Mouse (Mus musculus): Measurements from ENCODE around the gene Zfand3.

The Zfand3 gene

DNA sequence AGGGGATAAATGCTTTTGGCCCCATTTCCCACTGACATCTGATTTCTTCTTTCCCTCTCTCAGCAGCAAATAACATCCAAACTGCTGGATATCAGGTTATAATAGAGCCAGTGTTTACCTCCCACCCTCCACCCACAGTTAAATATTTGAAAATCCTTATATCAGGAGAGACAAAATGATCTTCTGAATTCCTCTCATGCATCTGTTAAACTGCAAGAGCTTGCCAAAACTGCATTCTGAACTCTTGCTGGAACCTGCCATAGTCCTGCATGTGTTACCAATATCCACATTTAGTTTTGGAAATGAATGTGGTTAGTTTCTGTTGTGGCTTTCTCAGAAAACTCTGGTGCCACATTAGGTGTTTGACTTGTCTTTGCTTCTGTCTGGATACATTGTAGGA, 97.3 kb downstream of the Zfand3 start:
- DNase-seq (ENCODE audit: extremely low read depth, low read depth), result no peak

DNA sequence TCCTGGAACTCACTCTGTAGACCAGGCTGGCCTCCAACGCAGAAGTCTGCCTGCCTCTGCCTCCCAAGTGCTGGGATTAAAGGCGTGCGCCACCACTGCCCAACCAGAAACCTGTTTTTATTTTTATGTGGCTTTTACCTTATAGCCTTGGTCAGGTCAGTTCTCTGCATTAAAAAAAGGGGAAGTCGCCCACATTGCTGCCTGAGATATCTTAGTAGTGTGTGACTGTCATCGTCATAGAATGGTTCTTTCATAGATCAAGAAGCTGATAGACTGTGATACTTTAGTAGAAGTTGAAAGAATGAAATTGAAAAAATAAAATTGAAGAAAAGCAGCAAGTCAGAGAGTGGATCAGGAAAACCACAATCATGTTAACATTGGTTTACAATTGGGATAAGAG, 98.5 kb downstream of the Zfand3 start:
- DNase-seq (ENCODE audit: extremely low read depth, low read depth), result peak; percentile 70

DNA sequence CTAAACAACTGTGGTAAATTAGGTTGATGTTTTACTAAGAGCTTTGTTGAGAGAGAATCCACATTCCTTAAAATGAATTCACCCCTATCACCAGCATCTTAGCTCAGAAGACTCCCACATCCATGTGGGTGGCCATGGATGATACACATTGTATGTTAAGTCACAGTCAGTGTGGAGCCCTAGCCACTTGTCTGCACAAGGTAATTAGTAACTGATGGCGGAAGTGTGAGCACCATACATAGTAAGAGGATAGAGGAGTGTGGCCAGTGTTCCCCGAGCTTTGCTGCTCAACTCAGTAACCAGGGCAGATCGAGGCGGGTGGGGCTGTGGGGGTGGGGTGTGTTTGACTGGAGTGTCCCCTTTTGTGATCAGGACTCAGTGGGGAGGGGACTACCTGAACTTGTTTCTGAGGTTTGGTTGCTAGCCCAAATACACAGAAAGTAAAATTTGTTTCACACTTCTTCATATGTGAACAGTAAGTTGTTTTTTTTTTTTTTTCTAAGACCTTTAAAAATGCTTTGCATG, 99.2 kb downstream of the Zfand3 start:
- DNase-seq (ENCODE audit: extremely low read depth, low read depth), result no peak

DNA sequence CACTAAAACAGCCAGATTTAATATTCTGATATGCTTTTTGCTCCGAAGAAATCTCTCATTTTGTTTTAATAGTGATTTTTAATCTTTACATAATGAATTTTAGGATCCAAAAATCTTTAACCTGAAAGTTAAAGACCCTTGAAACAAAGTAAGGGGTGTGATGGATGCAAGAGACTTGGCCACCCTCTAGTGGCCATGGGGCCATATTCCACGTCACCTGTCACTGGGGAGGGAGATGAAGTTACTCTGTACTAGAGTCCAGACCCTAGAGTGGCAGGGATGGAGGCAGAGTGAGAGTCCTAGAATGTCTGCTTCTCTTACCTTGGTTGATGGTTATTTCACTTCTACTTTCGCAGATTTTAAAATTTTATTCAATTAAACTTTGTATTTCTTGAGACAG, 100.8 kb downstream of the Zfand3 start:
- no peak for DNase-seq (ENCODE audit: extremely low read depth, low read depth)

DNA sequence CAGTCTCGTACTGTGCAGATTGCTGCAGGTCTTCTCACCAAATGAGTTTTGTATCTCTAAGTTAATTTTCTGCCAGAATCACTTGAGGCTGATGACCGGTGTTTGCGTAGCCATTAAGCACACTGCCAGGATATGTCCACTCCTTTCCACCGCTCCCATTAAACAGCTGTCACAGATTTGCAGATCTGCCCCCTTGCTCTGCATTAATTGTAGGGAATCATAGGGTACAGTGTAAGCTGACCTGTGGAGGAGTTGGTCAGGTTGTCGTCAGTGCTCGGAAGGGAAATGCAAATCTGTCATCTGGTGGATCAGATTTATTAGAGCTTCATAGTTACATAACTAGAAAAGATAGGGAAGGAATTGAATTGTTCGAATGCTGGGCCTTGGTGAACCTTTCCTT, 106.1 kb downstream of the Zfand3 start:
- no peak for DNase-seq (ENCODE audit: extremely low read depth, low read depth)

DNA sequence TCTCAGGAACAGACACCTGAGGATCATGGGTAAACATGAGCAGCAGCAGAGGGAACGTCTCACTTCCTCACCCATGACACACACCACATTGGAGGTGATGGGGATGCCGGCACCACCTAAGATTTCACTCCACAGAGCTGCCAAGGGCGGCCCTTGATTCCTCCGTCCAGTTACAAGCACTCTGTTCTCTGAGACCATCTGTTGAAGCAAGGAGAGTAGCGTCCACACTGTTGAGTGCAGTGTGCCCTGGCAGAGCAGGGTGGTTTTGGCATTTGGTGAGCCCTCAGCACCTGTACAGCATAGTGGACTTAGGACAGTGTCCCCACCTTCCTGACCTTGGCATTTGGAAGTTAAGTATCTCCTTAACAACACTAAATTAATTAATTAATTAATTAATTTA, 107.0 kb downstream of the Zfand3 start:
- no peak for DNase-seq (ENCODE audit: extremely low read depth, low read depth)

DNA sequence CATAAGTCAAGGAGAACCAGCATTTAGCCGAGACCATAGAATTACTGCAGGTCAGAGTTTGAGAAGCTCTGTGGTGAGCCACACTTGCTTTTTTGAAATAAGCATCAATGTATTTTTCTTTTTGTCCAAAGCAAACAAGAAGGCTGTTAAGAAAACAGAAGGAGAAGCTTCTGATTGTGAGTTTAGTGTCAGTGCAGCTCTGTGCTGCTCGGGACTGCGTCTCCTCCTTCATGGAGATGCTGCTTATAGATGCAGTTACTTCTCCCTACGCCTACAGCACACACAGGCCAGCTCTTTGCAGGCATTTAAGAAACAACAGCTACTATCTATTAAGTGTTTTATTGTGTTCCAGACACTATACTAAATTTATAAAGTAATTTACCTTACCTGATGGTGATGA, 107.5 kb downstream of the Zfand3 start:
- no peak for DNase-seq (ENCODE audit: extremely low read depth, low read depth)

DNA sequence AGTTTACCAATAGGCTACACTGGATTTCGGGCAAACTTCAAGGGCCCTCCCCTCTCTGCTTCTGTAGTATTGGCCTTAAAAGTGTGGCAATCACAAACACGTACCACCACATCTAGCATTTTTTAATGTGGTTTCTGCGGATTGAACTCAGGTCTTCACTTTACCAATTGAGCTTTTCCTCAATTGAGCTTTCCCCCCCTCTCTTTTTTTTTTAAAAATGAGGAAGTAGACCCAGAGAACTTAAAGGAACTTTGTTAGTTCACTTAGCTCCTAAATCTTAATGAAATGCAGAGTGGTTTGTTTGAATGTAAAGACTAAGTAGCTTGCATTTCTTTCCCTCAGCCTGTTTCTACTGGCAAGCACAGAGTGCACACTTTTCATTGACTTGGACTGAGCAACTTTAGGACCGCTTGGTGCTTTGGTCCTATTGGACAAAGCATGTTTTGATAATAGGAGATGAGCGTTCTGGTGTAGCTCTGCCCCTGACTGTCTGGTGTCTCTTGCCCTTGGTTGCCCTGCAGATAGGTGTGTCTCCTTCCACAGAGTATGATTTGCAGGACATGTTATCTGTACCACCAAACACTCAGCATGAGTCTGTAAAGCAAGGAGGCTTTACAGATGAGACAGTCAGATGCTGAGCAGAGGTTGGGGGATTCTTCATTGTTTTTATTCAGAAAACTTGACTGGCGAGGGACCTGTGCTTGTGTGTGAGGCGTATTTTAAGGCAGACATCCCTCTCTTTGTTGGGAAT, 108.2 kb downstream of the Zfand3 start:
- no peak for DNase-seq (ENCODE audit: extremely low read depth, low read depth)

DNA sequence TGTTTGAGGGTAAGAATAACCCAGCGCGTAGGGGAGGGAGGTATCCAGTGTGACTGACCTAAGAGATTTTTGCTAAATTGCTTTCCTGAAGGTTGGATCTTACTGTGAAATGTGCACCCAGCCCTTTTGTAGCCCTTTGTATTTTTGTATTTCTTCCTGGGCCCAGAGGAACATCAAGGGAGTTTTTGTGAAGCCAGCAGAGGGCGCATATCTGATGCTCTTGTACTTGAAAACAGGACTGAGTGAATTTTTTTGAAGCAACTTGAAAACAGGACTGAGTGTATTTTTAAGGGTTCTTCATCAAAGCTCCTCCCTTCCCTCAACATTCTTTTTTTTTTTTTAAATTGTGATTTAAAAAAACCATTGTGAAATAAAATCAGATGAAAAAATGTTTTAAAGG, 110.2 kb downstream of the Zfand3 start:
- no peak for DNase-seq (ENCODE audit: extremely low read depth, low read depth)

DNA sequence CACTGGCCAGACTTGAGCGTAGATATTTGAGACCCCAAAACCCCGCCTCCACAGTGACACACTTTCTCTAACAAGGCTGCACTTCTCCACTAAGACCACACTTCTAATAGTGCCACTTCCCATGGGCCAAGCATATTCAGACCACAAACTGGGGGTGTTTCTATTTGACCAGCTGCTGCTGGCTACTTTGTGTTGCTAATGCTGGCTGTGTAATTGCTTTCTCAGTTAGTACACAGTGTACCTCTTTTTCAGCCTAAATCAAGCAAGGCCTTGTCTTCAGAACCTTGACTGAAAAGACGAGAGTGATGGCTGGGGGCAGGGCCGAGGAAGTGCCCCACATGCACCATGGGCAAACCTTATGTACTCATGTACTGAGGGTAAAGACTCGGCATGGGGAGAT, 111.7 kb downstream of the Zfand3 start:
- no peak for DNase-seq (ENCODE audit: extremely low read depth, low read depth)

DNA sequence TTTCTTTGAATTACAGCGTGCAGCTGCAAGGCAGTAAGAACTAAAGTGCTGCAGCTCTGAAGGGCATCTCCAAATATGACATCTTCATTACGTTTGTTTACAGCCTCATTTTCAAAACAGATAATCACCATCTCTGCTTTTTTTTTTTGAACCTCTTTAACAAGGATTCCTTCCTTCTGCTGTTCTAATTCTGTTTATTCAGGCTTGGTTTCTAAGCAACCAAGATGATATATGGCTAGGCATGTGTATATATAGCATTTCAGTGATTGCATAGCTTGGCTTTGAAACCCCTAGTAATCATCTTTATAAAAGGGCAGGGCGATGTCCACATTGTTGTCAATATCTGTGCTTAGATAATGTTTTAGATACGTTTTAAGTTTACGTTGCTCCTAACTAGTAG, 113.5 kb downstream of the Zfand3 start:
- no peak for DNase-seq (ENCODE audit: extremely low read depth, low read depth)

DNA sequence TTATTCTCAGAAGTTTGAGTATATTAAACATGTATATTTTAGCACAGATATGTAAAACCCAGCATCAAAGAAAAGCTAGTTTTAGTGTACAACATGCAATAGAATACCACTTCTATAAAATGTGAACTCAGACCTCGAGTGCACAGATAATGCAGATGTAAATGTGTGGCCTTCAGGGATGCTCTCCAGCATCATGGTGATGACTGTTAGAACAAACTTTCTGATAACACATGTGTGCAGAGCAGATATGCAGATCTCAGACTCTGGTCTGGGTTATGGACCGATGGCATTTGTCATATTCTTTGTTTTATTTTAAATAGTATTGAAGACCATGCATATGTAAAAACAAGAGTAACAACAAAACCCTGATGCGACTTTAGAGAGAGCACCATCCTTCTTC, 117.7 kb downstream of the Zfand3 start:
- DNase-seq (ENCODE audit: extremely low read depth, low read depth), result no peak

DNA sequence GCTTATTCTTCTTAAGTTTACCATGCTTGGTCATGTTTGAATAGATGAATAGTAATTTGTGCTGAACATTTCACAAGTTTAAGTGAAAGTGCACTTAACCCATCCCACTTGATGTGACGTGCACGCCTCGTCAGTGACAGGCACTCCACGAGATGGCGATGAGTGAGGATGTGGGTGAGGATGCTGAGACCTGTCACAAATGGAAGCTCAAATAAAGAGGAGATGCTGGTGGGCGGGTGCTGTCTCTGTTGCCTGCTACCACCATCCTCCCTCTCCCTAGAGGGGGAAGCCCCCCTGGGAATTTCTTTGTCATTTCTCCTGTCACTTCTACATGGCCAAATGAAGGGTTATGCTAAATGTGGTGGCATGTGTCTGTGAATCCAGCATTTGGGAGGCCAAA, 123.9 kb downstream of the Zfand3 start:
- DNase-seq (ENCODE audit: extremely low read depth, low read depth), result no peak

DNA sequence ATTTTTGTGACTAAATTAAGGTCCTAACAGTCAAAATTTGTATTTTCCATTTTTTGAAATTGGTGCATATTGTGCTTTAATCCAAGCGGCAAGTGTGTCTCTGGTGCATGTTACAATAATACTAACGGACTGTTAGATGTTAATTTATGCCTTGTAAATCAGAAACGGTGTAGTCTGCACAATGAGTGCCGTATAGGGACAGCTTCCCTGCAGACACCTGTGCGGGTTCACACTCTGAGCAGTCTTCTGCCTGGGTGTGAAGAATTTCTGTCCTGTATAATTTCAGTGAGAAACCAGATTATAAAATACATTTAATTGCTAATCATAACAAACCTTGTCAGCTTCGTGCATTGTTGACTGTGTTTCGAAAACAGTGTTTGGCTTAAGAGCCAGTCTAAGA, 124.7 kb downstream of the Zfand3 start:
- no peak for DNase-seq (ENCODE audit: extremely low read depth, low read depth)

DNA sequence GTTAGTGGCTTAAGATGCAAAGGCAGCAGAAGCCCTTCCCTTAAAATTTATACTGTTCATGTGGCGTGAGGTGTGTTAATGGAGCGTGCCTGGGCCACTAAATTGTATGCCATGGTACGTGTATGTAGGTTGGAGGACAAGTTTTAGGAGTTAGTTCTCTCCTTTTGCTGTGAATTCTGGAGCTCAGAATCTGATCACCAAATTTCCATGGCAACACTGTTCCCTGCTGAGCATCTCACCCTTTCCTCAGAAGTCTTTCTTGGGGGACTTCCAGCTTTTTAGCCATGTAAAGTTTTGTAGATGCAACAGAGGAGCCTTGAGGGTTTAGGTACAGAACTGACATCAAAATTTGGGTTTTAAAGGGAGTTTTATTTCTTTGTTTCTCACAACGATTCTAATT, 125.8 kb downstream of the Zfand3 start:
- DNase-seq (ENCODE audit: extremely low read depth, low read depth), result no peak

DNA sequence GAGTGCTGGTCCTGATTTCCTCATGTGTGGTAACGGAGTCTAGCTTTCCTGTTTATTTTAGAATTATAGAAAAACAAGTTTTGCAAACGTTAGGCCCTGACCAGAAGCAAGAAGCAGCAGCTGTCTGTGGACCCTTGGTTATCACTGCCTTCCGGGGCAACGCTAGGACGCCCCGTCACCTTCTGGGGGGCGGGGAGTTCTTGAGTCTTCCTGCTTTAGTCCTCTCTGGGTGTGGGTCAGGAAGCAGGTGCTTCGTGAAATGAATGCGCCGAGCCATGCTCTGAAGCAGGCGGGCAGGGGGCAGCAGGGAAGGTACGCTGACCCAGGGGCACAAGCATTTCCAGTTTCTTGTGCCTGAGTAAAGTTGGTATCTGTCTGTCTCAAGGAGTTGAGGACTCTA, 129.1 kb downstream of the Zfand3 start:
- DNase-seq (ENCODE audit: extremely low read depth, low read depth), result no peak

DNA sequence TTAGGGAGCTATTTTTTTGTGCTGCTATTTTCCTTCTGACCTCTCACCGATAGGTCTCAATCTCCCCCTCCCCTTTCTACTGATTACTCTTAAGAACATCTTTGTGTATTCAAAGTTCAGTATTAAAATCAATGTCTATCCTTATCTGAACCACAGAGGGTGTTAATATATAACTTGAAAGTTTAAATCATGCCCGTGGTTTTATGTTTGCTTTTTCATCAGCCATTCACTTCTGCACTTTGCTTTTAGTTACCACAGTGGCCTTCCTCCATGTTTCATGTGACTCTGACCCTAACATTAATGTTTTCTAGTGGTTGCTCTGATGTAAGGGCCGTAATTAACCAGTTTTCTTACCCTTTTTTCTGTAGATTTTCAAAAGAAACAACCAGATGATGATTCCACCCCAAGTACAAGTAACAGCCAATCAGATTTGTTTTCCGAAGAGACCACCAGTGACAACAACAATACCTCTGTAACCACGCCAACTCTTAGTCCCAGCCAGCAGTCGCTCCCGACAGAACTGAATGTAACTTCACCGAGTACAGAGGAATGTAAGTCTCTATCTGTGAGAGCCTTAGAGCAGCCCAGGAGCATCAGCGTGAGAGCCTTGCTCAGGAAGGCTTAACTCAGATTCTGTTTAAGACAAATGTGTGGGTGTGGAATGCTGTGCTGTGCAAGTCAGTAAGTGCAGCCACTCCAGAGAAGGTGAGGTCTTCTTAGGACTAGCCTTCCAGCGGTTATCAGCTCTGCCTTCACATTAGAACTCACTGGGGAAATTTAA, 130.6 kb downstream of the Zfand3 start:
- DNase-seq (ENCODE audit: extremely low read depth, low read depth), result no peak

DNA sequence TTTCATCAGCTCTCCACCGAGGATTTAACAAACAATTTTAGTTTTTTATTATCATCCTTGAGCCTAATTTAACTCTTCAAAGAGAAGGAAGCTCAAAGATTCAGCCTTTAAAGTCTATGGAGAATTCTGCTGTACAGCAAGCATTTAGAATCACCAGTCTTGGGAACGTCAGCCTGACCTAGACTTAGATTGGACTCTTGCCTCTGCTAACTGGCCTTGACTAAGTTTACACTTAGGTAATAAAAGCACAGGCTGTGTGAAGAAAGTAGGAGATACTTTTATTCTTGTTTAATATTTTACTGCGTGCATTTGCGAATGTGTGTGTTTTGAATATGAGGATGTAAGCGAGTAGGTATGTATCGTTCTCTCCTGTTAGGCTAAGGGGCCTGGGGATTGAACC, 131.4 kb downstream of the Zfand3 start:
- DNase-seq (ENCODE audit: extremely low read depth, low read depth), result no peak

DNA sequence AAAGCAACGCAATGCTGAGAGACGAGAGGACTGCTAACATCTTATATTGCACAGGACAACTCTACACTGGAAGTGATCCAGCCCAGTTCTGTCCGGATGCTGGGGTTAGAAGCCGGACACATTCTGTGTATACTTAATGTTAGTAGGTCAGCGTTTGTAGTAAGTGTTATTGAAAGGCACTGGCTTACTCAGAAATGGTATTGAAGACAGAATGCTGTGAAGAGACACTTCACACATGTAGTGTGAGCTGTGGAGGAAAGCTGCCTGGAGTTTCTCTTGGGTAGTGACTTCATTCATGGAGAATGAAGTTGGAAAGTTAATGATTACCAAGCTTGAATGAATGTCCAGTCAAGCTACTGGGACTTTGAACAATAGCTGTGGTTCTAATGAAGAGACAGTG, 132.2 kb downstream of the Zfand3 start:
- no peak for DNase-seq (ENCODE audit: extremely low read depth, low read depth)

DNA sequence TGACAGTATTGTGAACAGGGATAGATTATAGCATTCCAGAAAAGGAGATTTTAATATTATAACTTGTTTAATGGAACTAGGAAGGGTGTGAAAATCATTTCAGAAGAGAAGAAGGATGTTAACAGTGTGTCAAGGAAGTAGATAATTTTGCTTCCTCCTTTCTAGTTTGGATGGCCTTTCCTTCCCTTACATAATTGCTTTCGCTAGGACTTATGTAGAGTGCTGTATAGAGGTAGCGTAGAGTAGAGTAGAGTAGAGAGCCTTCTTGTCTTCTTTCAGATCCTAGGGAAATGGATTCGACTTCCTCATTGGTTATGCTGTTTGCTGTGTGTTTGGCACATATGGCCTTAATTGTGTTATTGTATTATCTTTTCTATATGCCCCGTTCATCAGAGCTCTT, 132.6 kb downstream of the Zfand3 start:
- DNase-seq (ENCODE audit: extremely low read depth, low read depth), result no peak

DNA sequence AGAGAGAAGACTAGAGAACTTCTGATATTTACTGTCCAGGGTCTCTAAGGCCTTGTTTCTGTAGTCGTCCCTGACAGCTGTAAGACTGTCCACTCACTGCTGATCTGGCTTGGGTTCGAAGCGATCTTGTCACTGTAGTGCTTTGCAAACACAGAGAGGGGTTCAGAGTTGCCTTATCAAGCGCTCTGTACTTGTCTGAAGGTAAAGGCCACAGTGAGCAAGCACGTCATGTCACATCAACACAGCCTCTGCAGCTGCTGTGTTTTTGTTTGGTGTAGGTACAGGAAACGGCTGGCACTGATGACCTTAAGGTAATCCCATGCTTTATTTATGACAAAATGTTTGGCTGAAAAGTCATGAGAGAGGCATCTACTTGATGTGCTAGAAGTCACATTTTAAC, 139.6 kb downstream of the Zfand3 start:
- DNase-seq (ENCODE audit: extremely low read depth, low read depth), result no peak

DNA sequence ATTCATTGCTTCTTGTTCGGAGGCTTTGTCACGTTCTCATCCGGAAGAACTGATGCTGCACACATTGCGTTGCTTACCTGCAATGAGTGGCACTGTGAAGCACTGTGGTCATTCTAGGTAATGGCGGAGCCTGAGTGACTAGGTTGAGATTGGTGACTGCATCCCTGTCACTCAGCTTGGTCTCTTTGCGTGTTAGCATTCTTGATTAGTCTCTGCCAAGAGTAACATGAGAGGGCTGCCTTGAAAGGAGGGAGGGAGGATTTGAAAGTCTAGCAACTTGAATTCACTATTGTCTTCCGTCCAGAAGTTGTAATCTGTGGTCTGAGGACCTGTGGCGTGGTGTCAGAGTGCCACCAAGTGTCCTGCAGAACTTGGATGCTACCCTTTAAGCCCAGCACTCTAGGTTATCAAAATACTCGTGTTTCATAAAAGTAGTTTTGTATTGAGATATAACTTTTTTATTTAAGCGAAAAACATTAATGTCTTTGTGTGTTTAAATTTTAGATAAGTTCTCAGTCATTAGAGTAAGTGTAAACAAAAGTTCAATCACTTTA, 141.1 kb downstream of the Zfand3 start:
- no peak for DNase-seq (ENCODE audit: extremely low read depth, low read depth)

DNA sequence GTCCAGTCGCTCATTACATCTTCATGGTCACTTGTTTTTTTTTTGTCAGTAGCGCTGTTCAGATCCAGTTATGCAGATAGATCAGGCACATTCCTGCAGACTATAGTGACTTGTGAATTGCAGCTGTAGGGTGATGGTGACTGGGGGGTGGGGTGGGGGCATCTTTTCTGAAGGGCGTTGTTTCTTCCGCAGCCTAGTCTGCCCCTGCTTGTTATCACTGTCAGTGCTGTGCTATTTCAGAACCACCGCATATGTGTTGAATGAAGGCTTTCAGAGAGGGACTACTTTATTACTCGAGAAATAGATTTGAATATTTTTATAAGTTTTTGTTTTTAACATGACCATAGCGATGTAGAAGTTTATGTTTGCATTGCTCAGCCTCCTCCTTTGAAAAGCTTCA, 142.0 kb downstream of the Zfand3 start:
- DNase-seq (ENCODE audit: extremely low read depth, low read depth), result no peak

Measured in MEL-GATA-1-ER (cell line).